Mouse (Mus musculus) cerebellum, adult 18-20 months (tissue): ENCODE data around the gene Cd36.
"Not testable (repeated sequence)": the region's sequence is repeated elsewhere in the genome, so short reads cannot be mapped to it uniquely, and the experiment has no call there.

Experiments
- DNase-seq, 2 experiments: peaks; one replicate each; pipeline ENCODE4 v3.0.0; 2021

The Cd36 gene

GRCm38 (mm10) chr5:17888598-17888997 is at the start of gene Cd36:
TSS of gene Cd36 (minus strand) at chr5:17888801.
- DNase-seq = no peak

- no peak for DNase-seq
Measured at GRCm38 (mm10) chr5:17934501-17934900, 45.9 kb upstream of the Cd36 start.

GRCm38 (mm10) chr5:17931588-17931987 is 43.0 kb upstream of the Cd36 start:
- not testable (repeated sequence) for DNase-seq

DNA sequence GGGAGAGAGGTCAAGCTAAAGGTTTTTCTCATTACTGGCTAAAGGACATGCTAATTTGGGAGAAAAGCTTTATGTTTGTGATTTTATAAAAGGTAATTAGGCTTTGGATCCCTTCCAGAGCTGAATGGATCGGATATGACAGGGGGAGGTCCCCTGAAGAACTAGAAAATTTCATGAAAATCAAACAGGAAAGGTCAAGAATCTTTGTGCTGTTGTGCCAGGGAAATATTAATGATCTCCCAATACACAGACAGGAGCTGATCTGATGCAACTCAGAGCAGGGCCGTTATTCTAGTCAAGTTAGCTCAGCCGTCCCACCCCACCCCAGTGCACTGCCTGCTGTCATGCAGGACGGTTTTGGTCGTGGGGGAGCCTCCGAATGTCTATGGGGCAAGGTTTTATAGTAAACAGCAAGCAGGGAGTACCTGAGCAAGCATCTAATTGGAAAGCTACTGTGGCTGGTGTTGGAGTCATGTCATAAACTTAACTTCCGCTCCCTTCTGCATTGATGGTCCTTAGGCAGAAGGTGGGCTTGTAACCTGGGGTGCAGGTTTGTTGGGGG is 40.5 kb upstream of the Cd36 start:
- no peak for DNase-seq

GRCm38 (mm10) chr5:17928471-17928870 is 39.9 kb upstream of the Cd36 start:
- no peak for DNase-seq

- DNase-seq = no peak
Measured at GRCm38 (mm10) chr5:17924085-17924518, 35.5 kb upstream of the Cd36 start.

DNA sequence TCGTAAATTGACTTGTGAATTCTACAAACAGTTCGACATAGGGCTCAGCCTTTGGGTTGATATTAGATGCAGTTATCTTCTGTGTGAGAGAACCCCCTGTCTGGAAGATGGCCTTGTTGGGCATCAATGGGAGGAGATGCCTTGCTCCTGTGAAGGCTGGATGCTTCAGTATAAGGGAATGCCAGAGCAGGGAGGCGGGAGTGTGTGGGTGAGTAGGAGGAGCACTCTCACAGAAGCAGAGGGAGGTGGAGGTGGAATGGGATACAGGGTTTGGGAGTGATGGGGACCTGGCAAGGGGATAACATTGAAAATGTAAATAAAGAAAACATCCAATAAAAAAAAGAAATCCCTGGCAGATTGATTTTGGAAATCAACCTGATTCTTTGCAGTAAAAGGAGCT is 35.0 kb upstream of the Cd36 start:
- no peak for DNase-seq

DNA sequence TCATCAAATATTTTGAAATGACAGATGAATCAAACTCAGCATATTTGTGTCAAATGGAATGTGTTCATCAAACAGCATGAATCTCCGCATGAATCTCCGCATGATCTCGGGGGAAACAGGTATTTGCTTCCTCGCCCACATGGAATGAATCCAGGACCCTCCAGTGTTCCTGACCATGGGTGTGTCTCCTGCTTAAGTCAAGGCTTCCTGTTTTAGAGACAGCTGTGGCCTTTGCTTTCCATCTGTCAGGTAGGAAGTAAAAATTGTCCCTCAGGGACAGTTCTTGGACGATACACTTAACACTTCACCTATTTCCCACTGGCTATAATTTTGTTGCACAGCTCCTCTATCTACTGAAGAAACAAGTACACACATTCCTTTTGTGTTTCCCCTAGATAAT is 30.4 kb upstream of the Cd36 start:
- no peak for DNase-seq

GRCm38 (mm10) chr5:17904766-17905165 is 16.2 kb upstream of the Cd36 start:
- no peak for DNase-seq

DNA sequence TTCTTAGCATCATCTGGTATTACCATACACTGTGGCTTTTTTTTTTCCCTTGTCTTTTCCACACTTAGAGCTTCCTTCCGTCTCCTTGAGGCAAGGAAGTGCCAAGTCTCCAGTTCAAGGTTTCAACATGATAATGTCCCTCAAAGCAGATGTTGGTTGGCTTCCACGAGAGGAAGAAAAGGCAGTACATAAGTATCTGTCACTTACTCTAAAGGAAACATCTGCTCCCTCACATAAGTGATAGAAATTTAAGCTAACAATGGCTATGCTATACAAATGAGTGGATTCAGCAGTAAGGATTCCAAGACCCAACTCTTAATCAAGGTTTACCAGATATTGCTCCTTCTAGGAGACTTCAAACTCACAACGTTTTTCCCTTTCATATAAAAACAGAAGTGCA is 10.3 kb upstream of the Cd36 start:
- DNase-seq = no peak

- DNase-seq = not testable (repeated sequence)
Measured at GRCm38 (mm10) chr5:17897641-17898040, 9.0 kb upstream of the Cd36 start.

DNA sequence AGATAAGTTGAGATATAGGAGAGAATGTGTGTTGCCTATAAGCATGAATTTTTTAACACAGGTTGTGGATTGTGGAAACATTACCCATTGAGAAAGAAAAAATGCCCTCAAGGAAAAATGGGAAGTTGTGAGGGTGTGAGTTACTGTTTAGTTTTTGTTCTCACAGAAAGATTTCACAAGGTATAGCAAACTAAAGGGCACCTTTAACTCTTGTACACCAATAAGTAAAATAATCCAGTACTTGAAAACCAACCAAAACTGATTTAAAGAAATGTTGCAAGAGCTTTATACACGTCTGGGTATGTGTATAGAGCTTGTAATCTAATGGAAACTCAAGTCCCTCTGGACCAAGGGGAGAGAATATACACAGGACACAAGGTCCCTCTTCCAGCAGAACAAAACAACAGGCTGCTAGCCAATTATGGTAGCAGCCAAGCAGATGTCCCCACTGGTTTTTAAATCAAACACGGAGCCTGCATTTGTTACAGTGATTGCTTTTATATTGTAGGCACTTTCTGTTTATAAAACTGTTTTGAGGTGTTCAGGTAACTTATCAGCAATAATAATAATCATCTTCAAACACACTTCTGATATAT is 5.1 kb upstream of the Cd36 start:
- no peak for DNase-seq

DNA sequence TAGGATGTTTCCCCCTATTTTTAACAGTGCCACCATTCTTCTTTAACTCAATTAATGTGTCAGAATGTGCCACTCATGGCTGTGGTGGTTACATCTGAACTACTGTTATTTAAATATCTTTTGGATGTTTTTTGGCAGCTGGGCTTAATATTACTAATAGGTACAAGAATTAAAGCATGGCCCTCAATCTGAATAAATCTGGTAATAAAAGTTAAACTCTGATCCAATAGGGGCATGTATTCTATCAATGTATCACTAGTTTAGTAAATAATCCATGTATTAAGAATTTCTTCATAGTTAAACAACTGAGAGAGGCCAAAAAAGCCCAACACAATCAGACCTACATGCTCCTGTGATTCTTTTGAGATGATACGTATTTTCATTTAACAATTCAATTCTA is 690 bp upstream of the Cd36 start:
- DNase-seq = no peak

DNA sequence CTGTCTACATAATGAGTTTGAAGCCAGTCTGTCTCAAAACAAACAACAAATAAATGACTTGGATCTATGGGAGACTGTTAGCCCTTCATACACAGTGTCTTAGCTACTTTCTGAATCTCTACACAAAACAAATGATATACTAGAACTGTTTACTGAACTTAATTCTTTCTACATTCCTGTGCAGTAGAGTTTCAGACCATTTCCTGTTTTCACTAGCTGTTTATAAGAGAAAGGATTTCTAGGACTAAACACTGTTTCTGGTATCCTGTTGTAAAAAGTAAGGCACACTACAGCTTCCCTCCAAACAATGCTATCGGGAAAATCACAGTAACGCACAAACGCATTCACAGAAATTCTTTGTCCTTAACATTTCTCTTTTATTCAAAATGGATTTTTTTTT is 2.2 kb downstream of the Cd36 start:
- DNase-seq = no peak

- DNase-seq = no peak
Measured at GRCm38 (mm10) chr5:17883357-17883875, 5.2 kb downstream of the Cd36 start.

DNA sequence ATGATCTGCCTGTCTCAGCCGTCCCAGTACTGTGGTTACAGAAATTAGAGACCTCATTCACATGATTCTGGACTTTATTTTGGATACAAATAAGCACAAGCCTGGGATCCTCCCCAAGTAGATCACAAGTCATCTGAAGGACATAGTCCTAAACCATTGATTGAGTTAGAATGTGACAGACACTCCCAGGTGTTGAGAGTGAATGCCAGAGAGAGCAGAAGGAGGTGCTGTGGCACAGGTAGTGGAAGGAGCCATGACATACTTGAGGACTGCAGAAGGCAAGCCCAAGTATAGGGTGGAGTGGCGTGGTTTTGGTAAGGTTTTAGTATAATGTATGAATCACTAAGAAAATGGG is 7.1 kb downstream of the Cd36 start:
- no peak for DNase-seq

GRCm38 (mm10) chr5:17880799-17881541 is 7.6 kb downstream of the Cd36 start:
- no peak for DNase-seq

DNA sequence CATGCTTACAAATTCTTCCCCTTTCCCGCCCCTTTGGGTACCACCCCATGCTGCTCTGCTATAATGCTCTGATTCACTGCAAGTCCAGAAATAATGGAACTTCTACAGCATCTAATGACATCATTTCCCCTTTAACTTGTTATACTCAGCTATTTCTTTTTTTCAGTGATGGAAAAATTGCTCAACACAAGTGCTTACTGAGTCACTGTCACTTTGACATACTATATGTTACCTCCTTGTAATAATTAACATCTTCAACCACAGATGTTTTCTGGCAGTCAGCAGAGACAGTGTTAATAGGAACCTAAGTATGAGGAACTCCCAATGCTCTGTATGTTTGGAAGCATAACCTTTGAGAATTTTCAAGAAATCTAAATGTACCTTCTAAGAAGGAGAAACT is 8.7 kb downstream of the Cd36 start:
- no peak for DNase-seq

DNA sequence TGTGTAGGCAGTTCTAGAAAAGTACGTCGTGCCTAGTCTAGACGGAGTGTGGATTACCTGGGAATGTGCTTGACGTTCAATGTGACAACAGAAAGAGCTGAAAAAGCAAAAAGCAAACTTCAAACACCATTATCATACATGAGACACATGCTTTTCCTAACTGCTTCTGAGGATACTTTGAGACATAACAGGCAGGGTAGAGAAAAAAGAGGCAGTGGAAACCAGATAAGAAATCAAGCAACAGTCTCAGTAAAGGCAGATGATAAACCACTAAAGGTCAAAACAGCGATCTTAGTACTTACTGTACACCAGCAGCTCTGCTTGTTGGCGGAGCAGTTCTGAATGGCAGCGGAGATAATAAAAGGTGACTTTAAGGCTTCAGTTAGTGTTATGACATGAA is 11.6 kb downstream of the Cd36 start:
- DNase-seq = no peak

GRCm38 (mm10) chr5:17876637-17877036 is 12.0 kb downstream of the Cd36 start:
- DNase-seq = no peak

DNA sequence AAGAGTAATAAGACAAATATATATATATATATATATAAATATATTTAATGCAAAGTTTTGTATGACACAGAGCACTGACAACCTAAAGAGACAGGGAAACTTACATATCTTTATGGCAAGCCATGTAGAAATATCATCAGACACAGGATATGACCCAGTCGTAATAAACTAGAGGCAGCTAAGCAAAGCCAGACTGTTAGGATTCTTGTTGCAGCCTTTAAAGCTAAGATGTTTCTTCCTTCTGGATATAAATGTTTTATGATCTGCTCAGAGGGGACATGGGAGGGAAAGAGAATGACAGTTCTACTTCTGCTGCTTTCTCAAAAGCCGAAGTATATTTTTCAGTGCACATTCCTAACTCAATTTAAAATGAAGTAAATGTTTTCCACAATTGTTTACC is 14.3 kb downstream of the Cd36 start:
- no peak for DNase-seq

DNA sequence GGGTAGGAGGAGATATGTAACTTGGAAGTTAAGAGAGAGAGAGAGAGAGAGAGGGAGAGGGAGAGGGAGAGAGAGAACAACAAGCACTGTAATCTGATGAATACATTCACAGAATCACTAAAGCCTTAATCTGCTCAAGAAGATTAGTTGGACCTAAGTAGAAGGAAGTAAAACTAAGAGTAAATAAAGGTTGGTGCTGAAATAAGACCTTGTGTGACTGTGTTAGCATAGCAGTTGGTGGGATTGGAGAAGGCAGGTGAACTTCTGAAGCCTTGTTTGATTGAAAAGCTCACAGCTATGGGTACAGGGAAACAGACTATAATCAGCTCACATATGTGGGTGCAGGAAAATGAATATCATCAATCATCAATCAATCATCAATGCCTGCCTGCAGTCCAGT is 23.2 kb downstream of the Cd36 start:
- DNase-seq = no peak

DNA sequence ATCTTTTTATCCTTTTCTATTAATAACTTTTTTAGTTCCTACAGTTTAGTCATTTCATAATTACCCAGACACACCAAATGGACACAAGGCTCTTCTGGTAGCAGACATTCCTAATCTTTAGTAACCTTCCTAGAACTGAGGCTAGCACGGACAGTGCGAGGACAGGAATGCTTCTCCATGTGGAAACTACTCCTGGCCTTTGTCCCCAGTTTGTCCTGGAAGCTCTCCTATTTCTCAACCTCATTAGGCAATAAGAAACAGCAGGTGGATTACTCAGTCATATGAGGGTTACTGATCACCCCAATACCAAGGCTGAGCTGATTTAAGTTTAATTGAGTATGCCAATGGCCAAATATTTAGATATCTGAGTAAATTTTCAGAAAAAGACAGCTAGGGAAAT is 25.5 kb downstream of the Cd36 start:
- DNase-seq = no peak

- DNase-seq = no peak
Measured at GRCm38 (mm10) chr5:17858399-17858798, 30.2 kb downstream of the Cd36 start.
